Mouse (Mus musculus): Measurements from ENCODE around the gene Cdyl.

DNA sequence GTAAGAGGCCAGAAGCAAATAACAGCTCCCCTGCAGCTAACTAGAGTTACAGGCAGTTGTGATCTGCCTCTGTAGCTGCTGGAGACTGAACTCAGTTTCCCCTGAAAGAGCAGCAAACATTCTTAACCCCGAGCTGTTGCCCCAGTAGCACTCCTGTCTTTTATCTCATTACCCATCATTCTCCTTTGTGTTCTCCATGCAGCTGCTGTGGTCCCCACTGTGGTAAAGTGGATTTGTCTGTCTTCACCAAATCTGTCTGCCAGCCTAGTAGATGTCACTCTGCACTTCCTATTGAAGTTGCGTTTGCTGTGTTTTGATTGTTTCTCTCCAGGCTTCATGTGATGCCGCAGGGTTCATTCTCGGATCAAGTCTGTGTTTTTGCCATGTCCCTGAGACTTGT is 130.8 kb downstream of the Cdyl start:
- no peak for TF ChIP-seq GATA1 (IDR thresholded peaks at IDR 0.05; ENCODE audit: low read length)
- no peak for TF ChIP-seq TAL1 (IDR thresholded peaks at IDR 0.05; ENCODE audit: low read length)

Data from erythroblast, embryonic 14.5 days (primary cell).